In the genomic region with DNA sequence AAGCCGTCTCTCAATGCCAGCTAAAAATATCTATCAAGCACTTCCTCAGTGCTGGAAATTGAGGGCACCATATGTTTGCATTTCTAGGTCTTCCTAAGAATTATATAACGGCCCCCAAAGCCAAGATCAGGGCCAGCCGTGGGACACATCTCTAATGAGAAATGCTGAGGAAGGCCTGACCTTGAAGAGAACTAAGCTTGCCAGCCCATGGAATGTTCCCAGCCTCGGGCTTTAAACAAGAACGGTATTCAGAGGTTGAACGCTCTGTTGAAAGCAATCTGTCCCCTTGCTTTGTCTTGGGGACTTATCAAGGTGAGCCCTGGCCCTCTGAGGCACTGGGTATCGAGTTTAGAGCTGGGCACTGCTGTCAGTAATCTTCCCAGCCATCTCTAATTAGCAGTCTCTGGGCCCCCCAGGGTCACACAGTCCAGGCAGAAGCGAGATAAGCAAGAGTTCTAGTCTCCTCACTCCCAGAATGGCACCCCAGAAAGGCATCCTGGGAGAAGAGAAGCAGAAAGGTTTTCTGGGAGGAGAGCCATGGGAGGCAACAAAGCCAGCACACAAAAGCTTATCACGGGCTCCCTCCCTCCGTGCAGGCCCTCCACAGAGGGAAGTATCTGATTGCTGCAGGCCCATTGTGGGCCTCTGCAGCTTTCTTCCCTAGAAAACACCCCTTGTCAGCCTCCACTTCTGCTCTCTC, we compare ENCODE assay signal across 10 mouse cellular contexts. TPM values are rescaled to one million over a fixed set of nuclear protein-coding genes. Genes with fewer than 3 reads are reported as not detected.
DNase-seq lines count a peak whose midpoint lies in the region; ATAC-seq and TF ChIP-seq lines count a peak whose summit lies in the region.
"Had no signal": no experiment of that assay in that cellular context is flagged by ENCODE, and none has a peak within 500 bp of the region (broad histone marks: within the 10 kb centered on the region; RNA-seq: fewer than 3 reads in every experiment).

No protein-coding gene starts in this region.

- no peaks in the 10 kb centered on the region for H3K36me3 ChIP-seq in hindbrain, embryonic 11.5 days (ENCODE audit: control insufficient read depth, insufficient read depth, low read length)
- H3K36me3 ChIP-seq in hindbrain, postnatal 0 days (ENCODE audit: insufficient read depth, low read length) = no peaks in the 10 kb centered on the region
- H3K36me3 ChIP-seq in liver, embryonic 12.5 days = no peaks in the 10 kb centered on the region
- H3K36me3 ChIP-seq: limb, embryonic 13.5 days; neural tube, embryonic 13.5 days had no signal

- no peak for TF ChIP-seq POLR2A in brain, embryonic 14.5 days (IDR thresholded peaks at IDR 0.05; ENCODE audit: borderline replicate concordance, extremely low read depth, insufficient read depth, insufficient read length, poor library complexity, severe bottlenecking)

- no peaks in the 10 kb centered on the region for H3K27me3 ChIP-seq in hindbrain, embryonic 11.5 days (ENCODE audit: control insufficient read depth, insufficient read depth, low read length)
- no peaks in the 10 kb centered on the region for H3K27me3 ChIP-seq in hindbrain, postnatal 0 days (ENCODE audit: insufficient read depth, low read length)
- no peaks in the 10 kb centered on the region for H3K27me3 ChIP-seq in liver, embryonic 12.5 days (replicated peaks)
- H3K27me3 ChIP-seq: limb, embryonic 13.5 days; neural tube, embryonic 13.5 days had no signal

- no peak overlapping the region for H3K4me3 ChIP-seq in hindbrain, embryonic 11.5 days (ENCODE audit: low read depth, low read length)
- no peak overlapping the region for H3K4me3 ChIP-seq in hindbrain, postnatal 0 days (ENCODE audit: low read length)
- no peak overlapping the region for H3K4me3 ChIP-seq in liver, embryonic 12.5 days
- H3K4me3 ChIP-seq: limb, embryonic 13.5 days; neural tube, embryonic 13.5 days had no signal

- ATAC-seq in hindbrain, embryonic 11.5 days (ENCODE audit: low FRiP score) = no peak
- no peak for ATAC-seq in hindbrain, postnatal 0 days
- peak; percentile 91 for ATAC-seq in liver, embryonic 12.5 days
- ATAC-seq in megakaryocyte, adult 5-6 weeks (ENCODE audit: poor library complexity, severe bottlenecking) = no peak

- no peak overlapping the region for H3K27ac ChIP-seq in hindbrain, embryonic 11.5 days (ENCODE audit: low read depth, low read length)
- no peak overlapping the region for H3K27ac ChIP-seq in hindbrain, postnatal 0 days
- H3K27ac ChIP-seq in liver, embryonic 12.5 days = peak overlapping the region; percentile 66
- H3K27ac ChIP-seq: limb, embryonic 13.5 days; neural tube, embryonic 13.5 days had no signal

- peak overlapping the region; percentile 15; the same call in 1 of the 2 replicates for H3K9ac ChIP-seq in hindbrain, embryonic 11.5 days (ENCODE audit: low read depth, low read length)
- H3K9ac ChIP-seq in hindbrain, postnatal 0 days (replicated peaks; ENCODE audit: low read length) = no peak overlapping the region
- H3K9ac ChIP-seq in liver, embryonic 12.5 days = peak overlapping the region; percentile 1; the same call in 1 of the 2 replicates
- H3K9ac ChIP-seq: limb, embryonic 13.5 days; neural tube, embryonic 13.5 days had no signal

- no peaks in the 10 kb centered on the region for H3K9me3 ChIP-seq in hindbrain, embryonic 11.5 days (ENCODE audit: control insufficient read depth, low read length)
- no peaks in the 10 kb centered on the region for H3K9me3 ChIP-seq in hindbrain, postnatal 0 days (ENCODE audit: low read length)
- no peaks in the 10 kb centered on the region; the same call in 1 of the 2 replicates for H3K9me3 ChIP-seq in liver, embryonic 12.5 days (replicated peaks)
- H3K9me3 ChIP-seq: limb, embryonic 13.5 days; neural tube, embryonic 13.5 days had no signal

- 0 out of 2 replicates have a peak, but pooled peaks cover 6% of the 10 kb centered on the region for H3K4me1 ChIP-seq in hindbrain, embryonic 11.5 days (replicated peaks; ENCODE audit: control insufficient read depth, insufficient read depth, low read length)
- H3K4me1 ChIP-seq in hindbrain, postnatal 0 days (ENCODE audit: insufficient read depth, low read length) = peaks cover 7% of the 10 kb centered on the region
- H3K4me1 ChIP-seq in liver, embryonic 12.5 days = peaks cover 31% of the 10 kb centered on the region

- DNase-seq in hindbrain, embryonic 11.5 days (ENCODE audit: low spot score) = no peak
- DNase-seq in hindbrain, postnatal 0 days (ENCODE audit: low spot score) = no peak
- peak; percentile 45 for DNase-seq in brain, embryonic 14.5 days (ENCODE audit: low read depth)
- peak; percentile 74 for DNase-seq in cerebellum, adult 9-10 months
- no peak for DNase-seq in gastrocnemius, adult 8-10 months (ENCODE audit: low spot score in 2 of 2)
- no peak for DNase-seq in thymus, adult 18-20 months

- no peak for TF ChIP-seq CTCF in hindbrain, postnatal 0 days (IDR thresholded peaks at IDR 0.05; ENCODE audit: low read depth)
- TF ChIP-seq CTCF in brain, embryonic 14.5 days (IDR thresholded peaks at IDR 0.05; ENCODE audit: borderline replicate concordance, extremely low read depth, insufficient read depth, insufficient read length) = no peak

- no peak overlapping the region for H3K4me2 ChIP-seq in hindbrain, embryonic 11.5 days (replicated peaks; ENCODE audit: low read depth, low read length)
- H3K4me2 ChIP-seq in hindbrain, postnatal 0 days (ENCODE audit: low read depth, low read length) = no peak overlapping the region
- peak overlapping the region; percentile 45 for H3K4me2 ChIP-seq in liver, embryonic 12.5 days
- H3K4me2 ChIP-seq: limb, embryonic 13.5 days; neural tube, embryonic 13.5 days had no signal

- 46% methylated on average over 10 of the region's 10 CpGs for WGBS in hindbrain, embryonic 11.5 days
- 39% methylated on average over 10 of the region's 10 CpGs for WGBS in hindbrain, postnatal 0 days
- WGBS in liver, embryonic 12.5 days (ENCODE audit: insufficient replicate concordance) = 25% methylated on average over 10 of the region's 10 CpGs

RNA-seq across cellular contexts. Expression of a gene that starts 41.8 kb away (rescaled TPM):
- 89.9 and 93.0 TPM in 2 replicates for polyA plus RNA-seq in hindbrain, embryonic 11.5 days (2014; fragmentation: Nextera tagmentation; extraction: Ambion mirVana)
- total RNA-seq in hindbrain, postnatal 0 days (2014; rRNA removed) = 244 and 264 TPM in 2 replicates
- 66.3 and 66.4 TPM in 2 replicates for polyA plus RNA-seq in hindbrain, postnatal 0 days (2015; fragmentation: Nextera tagmentation; extraction: Ambion mirVana)
- 118 and 129 TPM in 2 replicates for polyA plus RNA-seq in brain, embryonic 14.5 days (2012; rRNA removed)
- polyA plus RNA-seq in liver, embryonic 12.5 days (2016; fragmentation: Nextera tagmentation; extraction: Ambion mirVana) = 54.1 and 55.2 TPM in 2 replicates
- total RNA-seq in gastrocnemius, adult 8-10 months (2022) = 10 to 100 TPM; 75.7 to 99.5 (median 84.9) TPM
- total RNA-seq in megakaryocyte, adult 5-6 weeks (2015) = 67.9 and 69.6 TPM in 2 replicates
- 120 and 132 TPM in 2 replicates for total RNA-seq in megakaryocyte, adult 5-6 weeks (2017)

Comparison
In these comparisons a context has a peak if more than half of its experiments do, and no peak if none do; other contexts are left out.
1. DNase-seq: peak in brain, embryonic 14.5 days (single experiment) and cerebellum, adult 9-10 months (single experiment); none in hindbrain, embryonic 11.5 days (single experiment), hindbrain, postnatal 0 days (single experiment), gastrocnemius, adult 8-10 months (0 of 2) and thymus, adult 18-20 months (0 of 2).